Mouse (Mus musculus) liver, embryonic 15.5 days (tissue): Measurements from ENCODE around the gene Ifi27. TPM values are rescaled to one million over a fixed set of nuclear protein-coding genes. Genes with fewer than 3 reads are reported as not detected.

Source experiments
- ATAC-seq: fragments of 200-750 bp; cut with Nextera tagmentation; 2 replicates; pipeline ENCODE4 v1.8.0; 2017; ENCODE audit warnings: moderate number of reproducible peaks, mild to moderate bottlenecking, moderate library complexity; ENCODE audit not compliant: insufficient read depth
- H3K27ac ChIP-seq: fragments of 300-500 bp; sonication (generic); replicated peaks from 2 replicates; pipeline ENCODE4 v1.5.1; 2015; ENCODE audit warnings: mild to moderate bottlenecking, inconsistent platforms
- H3K27me3 ChIP-seq: fragments of 300-500 bp; sonication (generic); 2 replicates; pipeline ENCODE4 v1.6.1; 2015; ENCODE audit warnings: mild to moderate bottlenecking, inconsistent platforms
- H3K36me3 ChIP-seq: fragments of 300-500 bp; sonication (generic); replicated peaks from 2 replicates; pipeline ENCODE4 v1.6.1; 2015; ENCODE audit warnings: moderate library complexity, mild to moderate bottlenecking, inconsistent platforms
- H3K4me1 ChIP-seq: fragments of 300-500 bp; sonication (generic); replicated peaks from 2 replicates; pipeline ENCODE4 v1.6.1; 2015; ENCODE audit warnings: inconsistent platforms
- H3K4me2 ChIP-seq: fragments of 300-500 bp; sonication (generic); 2 replicates; pipeline ENCODE4 v1.6.1; 2015; ENCODE audit warnings: moderate library complexity, mild to moderate bottlenecking, inconsistent platforms
- H3K4me3 ChIP-seq: fragments of 300-500 bp; sonication (generic); replicated peaks from 2 replicates; pipeline ENCODE4 v1.5.1; 2015; ENCODE audit warnings: mild to moderate bottlenecking, inconsistent platforms
- H3K9ac ChIP-seq: fragments of 300-500 bp; sonication (generic); 2 replicates; pipeline ENCODE4 v1.6.1; 2015; ENCODE audit warnings: moderate library complexity, mild to moderate bottlenecking, inconsistent platforms
- H3K9me3 ChIP-seq: fragments of 300-500 bp; sonication (generic); replicated peaks from 2 replicates; pipeline ENCODE4 v1.6.1; 2016; ENCODE audit warnings: inconsistent platforms
- WGBS: fragments of 180-500 bp; shearing (Covaris S2); methylation state at CpG from one replicate; pipeline ENCODE4 v1.1.7; 2015; ENCODE audit warnings: mixed read lengths; ENCODE audit not compliant: insufficient replicate concordance; 5-methylcytosine and 5-hydroxymethylcytosine counted together
- polyA plus RNA-seq: library from polyadenylated mRNA; unstranded; fragments of >200 nt; fragmentation: Nextera tagmentation; extraction: Ambion mirVana; gene quantifications from 2 replicates; pipeline ENCODE4 v1.2.1, GENCODE M21; 2015

Ifi27 gene
- 26.4 and 31.5 TPM in 2 replicates for polyA plus RNA-seq

- WGBS, result 38% methylated on average over 8 of the region's 8 CpGs
- Histone ChIP-seq H3K4me3 (peak within 1 kb of the TSS; percentile 25), H3K27ac (peak within 1 kb of the TSS; percentile 51; the same call in 1 of the 2 replicates), H3K9me3 (no peaks in the 10 kb centered on the region), H3K4me2 (peak within 1 kb of the TSS; percentile 52), H3K27me3 (no peaks in the 10 kb centered on the region), H3K36me3 (no peaks in the 10 kb centered on the region), H3K9ac (no peak within 1 kb of the TSS), H3K4me1 (peaks cover 9% of the 10 kb centered on the region; the same call in 1 of the 2 replicates)
- peak; percentile 89 for ATAC-seq
These were observed at the start of gene Ifi27 for GRCm38 (mm10) chr12:103433986-103434731. TSS of gene Ifi27 (plus strand) at chr12:103434211.

GRCm38 (mm10) chr12:103388505-103389347, 45.3 kb upstream of the Ifi27 start, which contains the start of gene Otub2:
TSS of gene Otub2 (plus strand) at chr12:103388682.
- Histone ChIP-seq H3K4me1 (peaks cover 58% of the 10 kb centered on the region), H3K9me3 (no peaks in the 10 kb centered on the region), H3K9ac (peak within 1 kb of the TSS; percentile 92), H3K36me3 (peaks cover 23% of the 10 kb centered on the region), H3K4me3 (peak within 1 kb of the TSS; percentile 84), H3K27me3 (no peaks in the 10 kb centered on the region), H3K27ac (peak within 1 kb of the TSS; percentile 92), H3K4me2 (peak within 1 kb of the TSS; percentile 78)
- peak; percentile 87 for ATAC-seq
- under 1% methylated on average over 58 of the region's 58 CpGs for WGBS

GRCm38 (mm10) chr12:103389348-103389727, 44.7 kb upstream of the Ifi27 start:
- Histone ChIP-seq H3K4me2 (peak overlapping the region; percentile 78), H3K27ac (peak overlapping the region; percentile 92), H3K27me3 (no peaks in the 10 kb centered on the region), H3K9ac (peak overlapping the region; percentile 92), H3K9me3 (no peaks in the 10 kb centered on the region), H3K4me3 (peak overlapping the region; percentile 84), H3K4me1 (peaks cover 64% of the 10 kb centered on the region), H3K36me3 (peaks cover 23% of the 10 kb centered on the region)
- ATAC-seq, result peak; percentile 16; the same call in 1 of the 2 replicates
- WGBS, result 40% methylated on average over 2 of the region's 2 CpGs

- Histone ChIP-seq H3K4me2 (peak overlapping the region; percentile 78), H3K9me3 (no peaks in the 10 kb centered on the region), H3K36me3 (peaks cover 27% of the 10 kb centered on the region), H3K4me1 (peaks cover 68% of the 10 kb centered on the region), H3K27me3 (no peaks in the 10 kb centered on the region), H3K9ac (peak overlapping the region; percentile 92), H3K27ac (peak overlapping the region; percentile 92), H3K4me3 (peak overlapping the region; percentile 84)
- ATAC-seq, result no peak
- WGBS, result 57% methylated on average over 4 of the region's 4 CpGs
These were observed 44.0 kb upstream of the Ifi27 start for GRCm38 (mm10) chr12:103389982-103390381.

GRCm38 (mm10) chr12:103391098-103391497, 42.9 kb upstream of the Ifi27 start:
- Histone ChIP-seq H3K4me3 (peak overlapping the region; percentile 84), H3K27me3 (no peaks in the 10 kb centered on the region), H3K36me3 (peaks cover 34% of the 10 kb centered on the region), H3K4me1 (peaks cover 79% of the 10 kb centered on the region), H3K9me3 (no peaks in the 10 kb centered on the region), H3K27ac (peak overlapping the region; percentile 92), H3K4me2 (peak overlapping the region; percentile 78), H3K9ac (peak overlapping the region; percentile 92)
- 85% methylated on average over 7 of the region's 7 CpGs for WGBS
- ATAC-seq, result no peak

- peaks cover 90% of the 10 kb centered on the region for H3K4me1 ChIP-seq
- no peaks in the 10 kb centered on the region for H3K27me3 ChIP-seq
- peak; percentile 89 for ATAC-seq
- H3K9me3 ChIP-seq, result no peaks in the 10 kb centered on the region
- peak overlapping the region; percentile 57 for H3K9ac ChIP-seq
- H3K4me2 ChIP-seq, result peak overlapping the region; percentile 78
- H3K4me3 ChIP-seq, result peak overlapping the region; percentile 42
- peak overlapping the region; percentile 97 for H3K27ac ChIP-seq
- 9% methylated on average over 6 of the region's 6 CpGs for WGBS
- peaks cover 51% of the 10 kb centered on the region for H3K36me3 ChIP-seq
These were observed 40.5 kb upstream of the Ifi27 start for GRCm38 (mm10) chr12:103393528-103393927.

- no peaks in the 10 kb centered on the region for H3K27me3 ChIP-seq
- no peak for ATAC-seq
- peaks cover 71% of the 10 kb centered on the region for H3K4me1 ChIP-seq
- no peak overlapping the region for H3K4me2 ChIP-seq
- no peak overlapping the region for H3K9ac ChIP-seq
- no peak overlapping the region for H3K4me3 ChIP-seq
- H3K27ac ChIP-seq, result peak overlapping the region; percentile 24; the same call in 1 of the 2 replicates
- no peaks in the 10 kb centered on the region for H3K9me3 ChIP-seq
- peaks cover 65% of the 10 kb centered on the region for H3K36me3 ChIP-seq
- 79% methylated on average over 12 of the region's 12 CpGs for WGBS
These were observed 38.3 kb upstream of the Ifi27 start for GRCm38 (mm10) chr12:103395486-103396275.

GRCm38 (mm10) chr12:103396751-103397150, 37.3 kb upstream of the Ifi27 start:
- no peak for ATAC-seq
- Histone ChIP-seq H3K4me2 (no peak overlapping the region), H3K36me3 (peaks cover 67% of the 10 kb centered on the region), H3K4me1 (peaks cover 60% of the 10 kb centered on the region), H3K9ac (no peak overlapping the region), H3K27me3 (no peaks in the 10 kb centered on the region), H3K4me3 (no peak overlapping the region), H3K27ac (no peak overlapping the region; the same call in 1 of the 2 replicates), H3K9me3 (no peaks in the 10 kb centered on the region)
- WGBS, result 75% methylated on average over 7 of the region's 7 CpGs

- ATAC-seq, result no peak
- Histone ChIP-seq H3K9ac (no peak overlapping the region), H3K4me2 (no peak overlapping the region), H3K27ac (no peak overlapping the region), H3K27me3 (no peaks in the 10 kb centered on the region), H3K4me1 (no peaks in the 10 kb centered on the region), H3K4me3 (no peak overlapping the region), H3K36me3 (peaks cover 99% of the 10 kb centered on the region), H3K9me3 (no peaks in the 10 kb centered on the region)
- WGBS, result 80% methylated on average over 18 of the region's 18 CpGs
These were observed 29.9 kb upstream of the Ifi27 start for GRCm38 (mm10) chr12:103404131-103404530.

- Histone ChIP-seq H3K4me3 (no peak within 1 kb of the TSS), H3K36me3 (peaks cover 100% of the 10 kb centered on the region), H3K9me3 (no peaks in the 10 kb centered on the region), H3K4me2 (no peak within 1 kb of the TSS), H3K27ac (no peak within 1 kb of the TSS), H3K27me3 (no peaks in the 10 kb centered on the region), H3K9ac (no peak within 1 kb of the TSS), H3K4me1 (no peaks in the 10 kb centered on the region)
- 87% methylated on average over 4 of the region's 4 CpGs for WGBS
- ATAC-seq, result no peak
These were observed 26.3 kb upstream of the Ifi27 start, which contains the start of gene 9330161L09Rik for GRCm38 (mm10) chr12:103407720-103408119. TSS of gene 9330161L09Rik (minus strand) at chr12:103407820.
